ENCODE assay signal across 8 mouse cellular contexts in the genomic region with DNA sequence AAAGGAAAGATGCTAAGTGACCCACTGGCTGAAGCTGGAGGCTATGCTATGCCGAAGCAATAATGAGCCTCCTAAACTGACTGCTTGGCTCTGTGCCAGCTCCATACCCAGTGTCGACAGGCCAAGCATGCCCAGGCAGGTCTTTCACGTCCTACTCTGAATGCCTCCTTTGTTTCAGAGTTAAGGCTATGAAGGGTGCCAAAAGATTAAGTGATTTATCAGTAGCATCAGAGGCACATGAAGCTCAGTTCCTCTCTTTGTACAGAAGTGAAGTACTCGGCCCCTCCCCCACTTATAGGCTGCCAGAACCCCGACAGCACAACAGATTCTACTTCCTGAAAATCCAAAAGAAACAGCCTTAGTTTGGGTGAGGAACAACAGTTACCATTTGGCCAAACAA. TPM values are rescaled to one million over a fixed set of nuclear protein-coding genes. Genes with fewer than 3 reads are reported as not detected.
DNase-seq lines count a peak whose midpoint lies in the region; ATAC-seq lines count a peak whose summit lies in the region.
"Had no signal": no experiment of that assay in that cellular context is flagged by ENCODE, and none has a peak within 500 bp of the region (broad histone marks: within the 10 kb centered on the region; RNA-seq: fewer than 3 reads in every experiment).

No protein-coding gene starts in this region.

- H3K36me3 ChIP-seq in embryonic facial prominence, embryonic 12.5 days = peaks cover 24% of the 10 kb centered on the region

- intact Hi-C loops in heart, postnatal 10 days (cut with DNase I) = no loop called here

- H3K4me1 ChIP-seq in embryonic facial prominence, embryonic 12.5 days = peaks cover 24% of the 10 kb centered on the region

- peak overlapping the region; percentile 65; the same call in 1 of the 2 replicates for H3K27ac ChIP-seq in embryonic facial prominence, embryonic 12.5 days
- H3K27ac ChIP-seq: liver, embryonic 14.5 days had no signal

- 0 out of 2 replicates have a peak overlapping the region, but pooled peaks have one; percentile 2 for H3K4me2 ChIP-seq in embryonic facial prominence, embryonic 12.5 days (replicated peaks)

- WGBS in embryonic facial prominence, embryonic 12.5 days = 14% methylated on average over 5 of the region's 5 CpGs

- H3K9ac ChIP-seq in embryonic facial prominence, embryonic 12.5 days = no peak overlapping the region
- H3K9ac ChIP-seq: liver, embryonic 14.5 days had no signal

- no peak overlapping the region for H3K4me3 ChIP-seq in embryonic facial prominence, embryonic 12.5 days

- ATAC-seq in embryonic facial prominence, embryonic 12.5 days (ENCODE audit: insufficient number of reproducible peaks, insufficient read depth, low FRiP score, low TSS enrichment) = peak; percentile 18; the same call in 1 of the 2 replicates

- no peaks in the 10 kb centered on the region for H3K27me3 ChIP-seq in embryonic facial prominence, embryonic 12.5 days

- peak; percentile 30 for DNase-seq in thymus, postnatal 4 days
- no peak for DNase-seq in thymus, postnatal 25 days
- DNase-seq in heart, postnatal 10 days = peak; percentile 53 to 63
- peak; percentile 19 to 43 for DNase-seq in layer of hippocampus, postnatal 14 days (ENCODE audit: low spot score in 2 of 2)
- peak; percentile 83 for DNase-seq in mesoderm, embryonic 11.5 days (ENCODE audit: low read depth, low spot score)
- DNase-seq in T-cell, adult 2 months (ENCODE audit: low spot score) = no peak

- no peaks in the 10 kb centered on the region for H3K9me3 ChIP-seq in embryonic facial prominence, embryonic 12.5 days

RNA-seq across cellular contexts. Expression of gene Ncaph, which starts 3.2 kb away (rescaled TPM):
- polyA plus RNA-seq in embryonic facial prominence, embryonic 12.5 days (2016; fragmentation: Nextera tagmentation; extraction: Ambion mirVana) = 91.3 and 96.2 TPM in 2 replicates
- 10 to 100 TPM; 13.7 to 15.2 TPM for total RNA-seq in heart, postnatal 10 days (2021)
- 1 to 10 TPM; 4.5 to 5.6 TPM for total RNA-seq in layer of hippocampus, postnatal 14 days (2021)

RNA-seq across cellular contexts. Expression of gene Itpripl1, which starts 6.3 kb away (rescaled TPM):
- polyA plus RNA-seq in embryonic facial prominence, embryonic 12.5 days (2016; fragmentation: Nextera tagmentation; extraction: Ambion mirVana) = 18.8 and 22.1 TPM in 2 replicates
- 10 to 100 TPM; 14.1 to 15.3 TPM for total RNA-seq in heart, postnatal 10 days (2021)
- 1 to 10 TPM; 3.3 to 7.1 TPM for total RNA-seq in layer of hippocampus, postnatal 14 days (2021)

Comparison
In these comparisons a context has a peak if more than half of its experiments do, and no peak if none do; other contexts are left out.
1. DNase-seq: peak in thymus, postnatal 4 days (single experiment), heart, postnatal 10 days (2 of 2), layer of hippocampus, postnatal 14 days (2 of 2) and mesoderm, embryonic 11.5 days (single experiment); none in thymus, postnatal 25 days (single experiment) and T-cell, adult 2 months (single experiment).